15 mouse cellular contexts compared by ENCODE assay signal in genomic region chrX:133787112-133787511, GRCm38 (mm10).
DNase-seq lines count a peak whose midpoint lies in the region; ATAC-seq and TF ChIP-seq lines count a peak whose summit lies in the region.
"Had no signal": no experiment of that assay in that cellular context is flagged by ENCODE, and none has a peak within 500 bp of the region (broad histone marks: within the 10 kb centered on the region; RNA-seq: fewer than 3 reads in every experiment).

No protein-coding gene starts in this region.

- H3K4me2 ChIP-seq in limb, embryonic 14.5 days (replicated peaks; ENCODE audit: low read depth, low read length, severe bottlenecking) = no peak overlapping the region
- H3K4me2 ChIP-seq in embryonic facial prominence, embryonic 14.5 days (ENCODE audit: low read depth, low read length) = no peak overlapping the region
- H3K4me2 ChIP-seq: liver, embryonic 15.5 days had no signal

- H3K4me1 ChIP-seq in limb, embryonic 14.5 days (ENCODE audit: control insufficient read depth, insufficient read depth, low read length) = no peaks in the 10 kb centered on the region
- no peaks in the 10 kb centered on the region for H3K4me1 ChIP-seq in limb, embryonic 10.5 days
- no peaks in the 10 kb centered on the region for H3K4me1 ChIP-seq in E14TG2a.4 (replicated peaks; ENCODE audit: low read depth, low read length)
- no peaks in the 10 kb centered on the region for H3K4me1 ChIP-seq in embryonic facial prominence, embryonic 14.5 days (ENCODE audit: control insufficient read depth, insufficient read depth, low read length)
- H3K4me1 ChIP-seq: liver, embryonic 15.5 days had no signal

- TF ChIP-seq POLR2A in limb, embryonic 14.5 days (IDR thresholded peaks at IDR 0.05; ENCODE audit: borderline replicate concordance, extremely low read depth, insufficient read depth, insufficient read length) = no peak

- no peaks in the 10 kb centered on the region for H3K9me3 ChIP-seq in limb, embryonic 14.5 days (ENCODE audit: control insufficient read depth, low read length)
- H3K9me3 ChIP-seq in limb, embryonic 10.5 days (replicated peaks) = no peaks in the 10 kb centered on the region
- no peaks in the 10 kb centered on the region for H3K9me3 ChIP-seq in E14TG2a.4 (ENCODE audit: low read length)
- no peaks in the 10 kb centered on the region for H3K9me3 ChIP-seq in embryonic facial prominence, embryonic 14.5 days (ENCODE audit: control insufficient read depth, low read length)
- H3K9me3 ChIP-seq: liver, embryonic 15.5 days had no signal

- 21% methylated on average over 1 of the region's 1 CpGs for WGBS in limb, embryonic 14.5 days
- WGBS in limb, embryonic 10.5 days = 32% methylated on average over 1 of the region's 1 CpGs
- whole genome bisulfite sequencing in embryonic facial prominence, embryonic 14.5 days = 21% methylated on average over 1 of the region's 1 CpGs

- DNase-seq in gastrocnemius, adult 2 months = no peak
- DNase-seq in gastrocnemius, postnatal 4 days (ENCODE audit: low spot score in 2 of 2) = no peak
- DNase-seq in limb, embryonic 14.5 days (ENCODE audit: low spot score) = peak; percentile 39
- DNase-seq in limb, embryonic 10.5 days (ENCODE audit: low spot score) = no peak
- DNase-seq in embryonic facial prominence, embryonic 14.5 days (ENCODE audit: low spot score) = peak; percentile 2
- DNase-seq in neural tube, embryonic 10.5 days (ENCODE audit: extremely low spot score, low spot score) = no peak
- DNase-seq in urinary bladder, postnatal 10 days (ENCODE audit: low spot score) = no peak
- DNase-seq: cerebellum, postnatal 14 days; gastrocnemius, postnatal 25 days; heart, postnatal 10 days; kidney, adult 18-20 months; right cerebral cortex, postnatal 4 days had no signal

- intact Hi-C loops in gastrocnemius, adult 2 months (cut with DNase I) = no loop called here

- H3K27me3 ChIP-seq in limb, embryonic 14.5 days (ENCODE audit: control insufficient read depth, insufficient read depth, low read length) = no peaks in the 10 kb centered on the region
- peaks cover 18% of the 10 kb centered on the region for H3K27me3 ChIP-seq in limb, embryonic 10.5 days (ENCODE audit: low read depth, poor library complexity, severe bottlenecking)
- H3K27me3 ChIP-seq in E14TG2a.4 (ENCODE audit: insufficient read depth, low read length) = no peaks in the 10 kb centered on the region
- H3K27me3 ChIP-seq in embryonic facial prominence, embryonic 14.5 days (replicated peaks; ENCODE audit: control insufficient read depth, insufficient read depth, low read length) = peaks cover 3% of the 10 kb centered on the region; the same call in 1 of the 2 replicates
- H3K27me3 ChIP-seq: liver, embryonic 15.5 days had no signal

- no peak for ATAC-seq in limb, embryonic 14.5 days (ENCODE audit: low FRiP score, low read depth)
- no peak for ATAC-seq in embryonic facial prominence, embryonic 14.5 days (ENCODE audit: low read depth)
- ATAC-seq: CD4-positive, CD25-positive, alpha-beta regulatory T cell, adult 4 months had no signal

- H3K9ac ChIP-seq in limb, embryonic 14.5 days (ENCODE audit: low read depth, low read length, severe bottlenecking) = no peak overlapping the region
- H3K9ac ChIP-seq in embryonic facial prominence, embryonic 14.5 days (ENCODE audit: low read depth, low read length) = no peak overlapping the region
- H3K9ac ChIP-seq: liver, embryonic 15.5 days had no signal

- peak; percentile 50 for TF ChIP-seq CTCF in gastrocnemius, adult 2 months (IDR thresholded peaks at IDR 0.05)
- peak; percentile 21 for TF ChIP-seq CTCF in E14TG2a.4 (conservative IDR thresholded peaks at IDR 0.05; ENCODE audit: low read length)

- H3K4me3 ChIP-seq in gastrocnemius, adult 2 months = no peak overlapping the region
- no peak overlapping the region for H3K4me3 ChIP-seq in limb, embryonic 14.5 days (replicated peaks; ENCODE audit: low read length)
- H3K4me3 ChIP-seq in limb, embryonic 10.5 days = no peak overlapping the region
- no peak overlapping the region for H3K4me3 ChIP-seq in E14TG2a.4 (replicated peaks; ENCODE audit: low read length)
- H3K4me3 ChIP-seq in embryonic facial prominence, embryonic 14.5 days (ENCODE audit: low read depth, low read length) = no peak overlapping the region
- H3K4me3 ChIP-seq: liver, embryonic 15.5 days had no signal

- no peak overlapping the region for H3K27ac ChIP-seq in gastrocnemius, adult 2 months
- H3K27ac ChIP-seq in limb, embryonic 14.5 days (replicated peaks; ENCODE audit: low read depth, low read length) = no peak overlapping the region
- H3K27ac ChIP-seq in limb, embryonic 10.5 days = no peak overlapping the region
- no peak overlapping the region for H3K27ac ChIP-seq in embryonic facial prominence, embryonic 14.5 days (replicated peaks; ENCODE audit: low read depth, low read length)
- H3K27ac ChIP-seq: liver, embryonic 15.5 days had no signal

- H3K36me3 ChIP-seq in limb, embryonic 14.5 days (ENCODE audit: control insufficient read depth, insufficient read depth, low read length) = no peaks in the 10 kb centered on the region
- H3K36me3 ChIP-seq in limb, embryonic 10.5 days = no peaks in the 10 kb centered on the region
- no peaks in the 10 kb centered on the region for H3K36me3 ChIP-seq in E14TG2a.4 (ENCODE audit: insufficient read depth, low read length)
- no peaks in the 10 kb centered on the region for H3K36me3 ChIP-seq in embryonic facial prominence, embryonic 14.5 days (ENCODE audit: control insufficient read depth, insufficient read depth, low read length)
- H3K36me3 ChIP-seq: liver, embryonic 15.5 days had no signal

Comparison
In these comparisons a context has a peak if more than half of its experiments do, and no peak if none do; other contexts are left out.
1. DNase-seq: peak in limb, embryonic 14.5 days (single experiment) and embryonic facial prominence, embryonic 14.5 days (single experiment); none in gastrocnemius, adult 2 months (single experiment), gastrocnemius, postnatal 4 days (0 of 2), limb, embryonic 10.5 days (single experiment), neural tube, embryonic 10.5 days (single experiment) and urinary bladder, postnatal 10 days (single experiment).